Mouse (Mus musculus): ENCODE measurements at regions not wholly inside any gene's neighbourhood (a gene's known extent, or its start where the extent isn't known, plus 50 kb on each side); places are given as distances from the start of the nearest gene placed in this dataset.

GRCm38 (mm10) chr8:87019795-87020194, 134.7 kb upstream of the N4bp1 start:
- Histone ChIP-seq H3K9ac (ENCODE audit: low read depth, low read length) (no peak overlapping the region), H3K27me3 (ENCODE audit: insufficient read depth, low read length) (no peaks in the 10 kb centered on the region), H3K27ac (no peak overlapping the region), H3K36me3 (ENCODE audit: insufficient read depth, low read length) (no peaks in the 10 kb centered on the region), H3K9me3 (replicated peaks; ENCODE audit: low read length) (no peaks in the 10 kb centered on the region), H3K4me3 (replicated peaks; ENCODE audit: low read depth, low read length) (no peak overlapping the region), H3K4me1 (replicated peaks; ENCODE audit: insufficient read depth, low read length) (no peaks in the 10 kb centered on the region), H3K4me2 (ENCODE audit: low read length) (no peak overlapping the region)
- 96% methylated on average over 3 of the region's 3 CpGs for WGBS
- DNase-seq (ENCODE audit: low spot score) (no peak), ATAC-seq (replicated peaks; ENCODE audit: low FRiP score, low read depth) (no peak)
- TF ChIP-seq CTCF (IDR thresholded peaks at IDR 0.05; ENCODE audit: low read depth) = no peak

DNA sequence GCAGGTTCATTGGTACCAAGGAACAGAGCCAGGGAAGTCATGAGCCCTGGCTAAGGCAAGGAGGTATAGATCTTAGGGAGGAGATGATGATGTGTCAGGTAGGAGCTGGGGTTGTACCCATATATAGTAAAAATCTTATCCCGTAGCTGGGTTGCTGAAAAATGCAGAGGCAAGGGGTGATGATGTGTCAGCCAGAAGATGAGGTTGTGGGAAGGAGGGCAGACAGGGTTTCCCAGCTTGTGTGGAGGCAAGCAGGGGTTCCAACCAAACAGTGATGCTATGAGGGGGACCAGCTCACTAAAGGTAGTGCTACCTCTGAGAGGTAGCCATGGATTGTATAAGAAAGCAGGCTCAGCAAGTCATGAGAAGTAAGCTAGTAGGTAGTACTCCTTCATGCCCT, 90.5 kb upstream of the N4bp1 start:
- no peak for DNase-seq (ENCODE audit: low spot score)
- no peak for TF ChIP-seq CTCF (IDR thresholded peaks at IDR 0.05; ENCODE audit: low read depth)
- no peak overlapping the region for H3K4me2 ChIP-seq (ENCODE audit: low read length)
- no peak overlapping the region for H3K4me3 ChIP-seq (replicated peaks; ENCODE audit: low read depth, low read length)
- H3K9me3 ChIP-seq (replicated peaks; ENCODE audit: low read length) = no peaks in the 10 kb centered on the region
- ATAC-seq (replicated peaks; ENCODE audit: low FRiP score, low read depth) = no peak
- H3K4me1 ChIP-seq (replicated peaks; ENCODE audit: insufficient read depth, low read length) = no peaks in the 10 kb centered on the region
- H3K27ac ChIP-seq = no peak overlapping the region
- H3K36me3 ChIP-seq (ENCODE audit: insufficient read depth, low read length) = no peaks in the 10 kb centered on the region
- no peaks in the 10 kb centered on the region for H3K27me3 ChIP-seq (ENCODE audit: insufficient read depth, low read length)
- WGBS = 78% methylated on average over 1 of the region's 1 CpGs
- H3K9ac ChIP-seq (ENCODE audit: low read depth, low read length) = no peak overlapping the region

GRCm38 (mm10) chr8:86971736-86972135, 86.7 kb upstream of the N4bp1 start:
- no peak for ATAC-seq (replicated peaks; ENCODE audit: low FRiP score, low read depth)
- WGBS = 87% methylated on average over 3 of the region's 3 CpGs
- no peak overlapping the region for H3K4me3 ChIP-seq (replicated peaks; ENCODE audit: low read depth, low read length)

DNA sequence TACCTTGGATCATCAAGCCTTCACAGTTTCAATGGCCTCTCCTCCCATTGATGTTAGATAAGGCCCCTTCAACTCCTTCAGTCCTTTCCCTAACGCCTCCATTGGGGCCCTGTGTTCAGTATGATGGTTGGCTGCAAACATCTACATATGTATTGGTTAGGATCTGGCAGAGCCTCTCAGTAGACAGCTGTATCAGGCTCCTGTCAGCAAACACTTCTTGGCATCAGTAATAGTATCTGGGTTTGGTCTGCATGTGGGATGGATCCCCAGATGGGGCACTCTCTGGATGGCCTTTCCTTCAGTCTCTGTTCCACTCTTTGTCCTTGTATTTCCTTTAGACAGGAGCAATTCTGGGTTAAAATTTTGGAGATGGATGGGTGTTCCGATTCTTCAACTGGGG, 84.0 kb upstream of the N4bp1 start:
- H3K27me3 ChIP-seq (ENCODE audit: insufficient read depth, low read length) = no peaks in the 10 kb centered on the region
- H3K27ac ChIP-seq = no peak overlapping the region
- H3K36me3 ChIP-seq (ENCODE audit: insufficient read depth, low read length) = no peaks in the 10 kb centered on the region
- no peak overlapping the region for H3K9ac ChIP-seq (ENCODE audit: low read depth, low read length)
- no peaks in the 10 kb centered on the region for H3K4me1 ChIP-seq (replicated peaks; ENCODE audit: insufficient read depth, low read length)
- no peaks in the 10 kb centered on the region for H3K9me3 ChIP-seq (replicated peaks; ENCODE audit: low read length)
- H3K4me2 ChIP-seq (ENCODE audit: low read length) = no peak overlapping the region
- no peak overlapping the region for H3K4me3 ChIP-seq (replicated peaks; ENCODE audit: low read depth, low read length)
- ATAC-seq (replicated peaks; ENCODE audit: low FRiP score, low read depth) = no peak
- WGBS = 91% methylated on average over 2 of the region's 2 CpGs
- no peak for TF ChIP-seq CTCF (IDR thresholded peaks at IDR 0.05; ENCODE audit: low read depth)
- DNase-seq (ENCODE audit: low spot score) = no peak

More at GRCm38 (mm10) chr8:86971736-86972135, 86.7 kb upstream of the N4bp1 start:
- Histone ChIP-seq H3K4me1 (replicated peaks; ENCODE audit: insufficient read depth, low read length) (no peaks in the 10 kb centered on the region), H3K9ac (ENCODE audit: low read depth, low read length) (no peak overlapping the region), H3K36me3 (ENCODE audit: insufficient read depth, low read length) (no peaks in the 10 kb centered on the region), H3K27me3 (ENCODE audit: insufficient read depth, low read length) (no peaks in the 10 kb centered on the region), H3K9me3 (replicated peaks; ENCODE audit: low read length) (no peaks in the 10 kb centered on the region), H3K4me2 (ENCODE audit: low read length) (no peak overlapping the region), H3K27ac (no peak overlapping the region)
- DNase-seq (ENCODE audit: low spot score) = no peak
- TF ChIP-seq CTCF (IDR thresholded peaks at IDR 0.05; ENCODE audit: low read depth) = no peak

GRCm38 (mm10) chr8:86967891-86968311, 82.8 kb upstream of the N4bp1 start:
- no peak overlapping the region for H3K4me2 ChIP-seq (ENCODE audit: low read length)
- H3K4me3 ChIP-seq (replicated peaks; ENCODE audit: low read depth, low read length) = no peak overlapping the region
- 9% methylated on average over 3 of the region's 3 CpGs for WGBS
- ATAC-seq (replicated peaks; ENCODE audit: low FRiP score, low read depth) (no peak; the same call in 1 of the 2 replicates), DNase-seq (ENCODE audit: low spot score) (peak; percentile 79)
- no peak for TF ChIP-seq CTCF (IDR thresholded peaks at IDR 0.05; ENCODE audit: low read depth)
- H3K4me1 ChIP-seq (replicated peaks; ENCODE audit: insufficient read depth, low read length) = no peaks in the 10 kb centered on the region
- no peaks in the 10 kb centered on the region for H3K27me3 ChIP-seq (ENCODE audit: insufficient read depth, low read length)
- no peak overlapping the region for H3K27ac ChIP-seq
- H3K9me3 ChIP-seq (replicated peaks; ENCODE audit: low read length) = no peaks in the 10 kb centered on the region
- H3K36me3 ChIP-seq (ENCODE audit: insufficient read depth, low read length) = no peaks in the 10 kb centered on the region
- H3K9ac ChIP-seq (ENCODE audit: low read depth, low read length) = no peak overlapping the region

DNA sequence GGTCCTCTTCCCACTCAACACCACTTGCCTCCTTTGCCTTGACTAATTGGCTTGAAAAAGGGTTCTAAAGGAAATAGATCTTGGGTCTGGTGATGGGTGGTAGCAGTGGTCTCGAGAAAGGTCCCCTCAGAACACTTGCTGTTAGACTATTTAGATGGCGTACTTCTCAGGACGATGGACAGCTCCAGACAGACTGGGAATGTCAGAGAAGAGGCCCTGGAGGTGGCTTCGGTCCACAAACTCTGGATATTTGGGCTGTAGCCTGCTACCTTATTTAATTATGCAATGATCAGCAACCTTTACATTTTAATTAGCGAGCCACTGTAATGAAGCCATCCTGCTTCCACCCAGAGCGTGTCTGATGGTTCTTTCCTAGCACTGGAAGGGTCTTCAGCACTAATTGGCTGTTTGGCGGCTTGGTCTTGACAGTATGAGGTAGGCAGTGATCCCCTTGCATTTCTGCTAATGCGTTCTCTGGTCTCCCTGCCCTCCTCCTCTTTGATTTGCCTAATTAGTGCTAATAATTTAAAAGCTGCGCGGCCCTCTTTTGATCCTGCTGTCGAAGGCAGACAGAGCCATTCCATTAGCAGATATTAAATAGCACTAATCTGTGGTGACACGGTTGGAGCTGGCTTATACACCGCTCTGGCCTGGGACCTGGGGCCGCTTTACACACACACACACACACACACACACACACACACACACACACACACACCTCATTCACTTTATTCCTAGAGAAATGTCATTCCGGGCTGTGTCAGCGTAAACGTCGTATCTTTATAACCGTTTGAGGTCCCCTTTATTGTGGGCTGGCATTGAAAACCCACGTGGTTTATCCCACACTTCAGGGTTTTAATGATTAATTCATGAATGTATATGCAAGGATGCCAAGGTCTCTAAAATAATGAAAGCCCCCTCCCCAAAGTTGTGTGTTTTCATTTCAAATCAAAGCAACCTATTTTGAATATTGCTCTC, 76.4 kb upstream of the N4bp1 start:
- ATAC-seq (replicated peaks; ENCODE audit: low FRiP score, low read depth) (no peak), DNase-seq (ENCODE audit: low spot score) (peak; percentile 28)
- Histone ChIP-seq H3K4me2 (ENCODE audit: low read length) (no peak overlapping the region), H3K4me1 (replicated peaks; ENCODE audit: insufficient read depth, low read length) (no peaks in the 10 kb centered on the region), H3K4me3 (replicated peaks; ENCODE audit: low read depth, low read length) (no peak overlapping the region), H3K9ac (ENCODE audit: low read depth, low read length) (no peak overlapping the region), H3K9me3 (replicated peaks; ENCODE audit: low read length) (no peaks in the 10 kb centered on the region), H3K36me3 (ENCODE audit: insufficient read depth, low read length) (no peaks in the 10 kb centered on the region), H3K27me3 (ENCODE audit: insufficient read depth, low read length) (no peaks in the 10 kb centered on the region), H3K27ac (no peak overlapping the region)
- no peak for TF ChIP-seq CTCF (IDR thresholded peaks at IDR 0.05; ENCODE audit: low read depth)
- 63% methylated on average over 20 of the region's 20 CpGs for WGBS

Measured in kidney, postnatal 0 days (tissue).